Mouse (Mus musculus) erythroblast, embryonic 14.5 days (primary cell): Measurements from ENCODE around the gene Ccdc89. TPM values are rescaled to one million over a fixed set of nuclear protein-coding genes. Genes with fewer than 3 reads are reported as not detected.
A peak's percentile ranks its signal among the peaks of the same experiment; 100 is the strongest.

ENCODE experiments used
- H3K27me3 ChIP-seq: 2 replicates; pipeline ENCODE4 v1.6.1; 2012; ENCODE audit warnings: inconsistent platforms; ENCODE audit not compliant: control insufficient read depth
- H3K36me3 ChIP-seq: 2 replicates; pipeline ENCODE4 v1.6.1; 2012; ENCODE audit warnings: mild to moderate bottlenecking, inconsistent platforms; ENCODE audit not compliant: control insufficient read depth
- H3K4me1 ChIP-seq: 2 replicates; pipeline ENCODE4 v1.6.1; 2012; ENCODE audit warnings: inconsistent platforms; ENCODE audit not compliant: control insufficient read depth
- H3K4me3 ChIP-seq: replicated peaks from 2 replicates; pipeline ENCODE3; 2012; ENCODE audit warnings: moderate library complexity, mild to moderate bottlenecking, inconsistent platforms
- H3K9me3 ChIP-seq: 2 replicates; pipeline ENCODE4 v1.6.1; 2012; ENCODE audit warnings: low read length, inconsistent platforms, mixed read lengths; ENCODE audit not compliant: control insufficient read depth
- GATA1 ChIP-seq: IDR thresholded peaks from 2 replicates; pipeline ENCODE4 v1.6.1; 2012; ENCODE audit warnings: low read length, inconsistent platforms, mixed read lengths
- TAL1 ChIP-seq: IDR thresholded peaks from 3 replicates; pipeline ENCODE4 v1.6.1; 2012; ENCODE audit warnings: low read length, inconsistent platforms, mixed read lengths
- polyA plus RNA-seq: library from polyadenylated mRNA; stranded (reverse); fragments of >175 nt; gene quantifications from 2 replicates; pipeline ENCODE4 v1.2.3, GENCODE M21; 2012

The Ccdc89 gene
- polyA plus RNA-seq, 1 experiment = not detected

- H3K27me3 ChIP-seq = peaks cover 7% of the 10 kb centered on the region; the same call in 1 of the 2 replicates
- no peak for TF ChIP-seq TAL1
- TF ChIP-seq GATA1 = no peak
- H3K4me3 ChIP-seq = no peak overlapping the region
- peaks cover 36% of the 10 kb centered on the region for H3K4me1 ChIP-seq
- H3K9me3 ChIP-seq = no peaks in the 10 kb centered on the region
- peaks cover 2% of the 10 kb centered on the region; the same call in 1 of the 2 replicates for H3K36me3 ChIP-seq
These were observed 34.0 kb downstream of the Ccdc89 start for GRCm38 (mm10) chr7:90460330-90460729.

DNA sequence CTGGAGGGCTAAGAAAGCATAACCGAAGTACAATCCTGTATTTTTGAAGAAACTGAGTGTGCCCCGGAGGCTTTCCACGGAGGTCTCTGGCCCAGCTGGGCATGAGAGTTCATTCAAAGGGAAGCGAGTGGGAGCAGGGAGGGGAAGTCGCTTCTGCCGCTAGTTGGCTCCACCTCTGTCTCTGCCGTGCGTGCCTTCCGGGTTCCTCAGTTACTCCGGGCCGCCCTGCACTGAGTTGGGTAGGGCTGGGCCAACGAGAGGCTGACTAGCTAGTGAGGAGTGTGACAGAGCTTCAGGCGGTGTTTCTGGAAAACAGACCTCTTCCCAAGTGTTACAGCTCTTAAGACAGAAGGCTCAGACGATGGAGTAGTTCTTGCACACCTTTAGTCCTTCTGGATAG is 34.6 kb downstream of the Ccdc89 start:
- Histone ChIP-seq H3K4me3 (no peak overlapping the region), H3K27me3 (peaks cover 7% of the 10 kb centered on the region; the same call in 1 of the 2 replicates), H3K36me3 (no peaks in the 10 kb centered on the region), H3K9me3 (no peaks in the 10 kb centered on the region), H3K4me1 (peaks cover 33% of the 10 kb centered on the region)
- TF ChIP-seq TAL1 = no peak
- TF ChIP-seq GATA1 = no peak

DNA sequence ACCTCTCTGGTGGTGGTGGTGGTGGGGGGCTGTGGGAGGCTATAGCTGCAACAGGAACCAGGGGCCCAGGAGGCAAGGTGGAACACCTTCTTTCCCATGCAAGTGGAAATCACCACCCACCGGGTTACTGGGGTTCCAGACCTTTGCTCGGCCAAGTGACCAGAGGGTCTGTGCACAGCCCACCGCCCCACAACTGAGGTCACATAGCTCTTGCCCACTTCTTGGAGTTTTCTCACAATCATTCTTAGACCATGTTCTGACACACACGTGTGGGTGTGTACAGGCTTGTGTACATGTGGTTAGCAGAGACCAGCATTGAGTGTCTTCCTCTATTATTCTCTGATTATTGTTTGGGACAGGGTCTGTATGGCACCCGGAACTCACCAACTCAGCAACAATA is 35.1 kb downstream of the Ccdc89 start:
- H3K36me3 ChIP-seq = no peaks in the 10 kb centered on the region
- TF ChIP-seq GATA1 (no peak), TAL1 (no peak)
- H3K27me3 ChIP-seq = peaks cover 7% of the 10 kb centered on the region; the same call in 1 of the 2 replicates
- no peak overlapping the region for H3K4me3 ChIP-seq
- no peaks in the 10 kb centered on the region for H3K9me3 ChIP-seq
- H3K4me1 ChIP-seq = peaks cover 27% of the 10 kb centered on the region

GRCm38 (mm10) chr7:90473511-90473910 is 47.1 kb downstream of the Ccdc89 start:
- peaks cover 24% of the 10 kb centered on the region for H3K4me1 ChIP-seq
- no peak overlapping the region for H3K4me3 ChIP-seq
- H3K36me3 ChIP-seq = peaks cover 23% of the 10 kb centered on the region
- no peak for TF ChIP-seq TAL1
- no peak for TF ChIP-seq GATA1
- H3K9me3 ChIP-seq = no peaks in the 10 kb centered on the region
- peaks cover 25% of the 10 kb centered on the region for H3K27me3 ChIP-seq

DNA sequence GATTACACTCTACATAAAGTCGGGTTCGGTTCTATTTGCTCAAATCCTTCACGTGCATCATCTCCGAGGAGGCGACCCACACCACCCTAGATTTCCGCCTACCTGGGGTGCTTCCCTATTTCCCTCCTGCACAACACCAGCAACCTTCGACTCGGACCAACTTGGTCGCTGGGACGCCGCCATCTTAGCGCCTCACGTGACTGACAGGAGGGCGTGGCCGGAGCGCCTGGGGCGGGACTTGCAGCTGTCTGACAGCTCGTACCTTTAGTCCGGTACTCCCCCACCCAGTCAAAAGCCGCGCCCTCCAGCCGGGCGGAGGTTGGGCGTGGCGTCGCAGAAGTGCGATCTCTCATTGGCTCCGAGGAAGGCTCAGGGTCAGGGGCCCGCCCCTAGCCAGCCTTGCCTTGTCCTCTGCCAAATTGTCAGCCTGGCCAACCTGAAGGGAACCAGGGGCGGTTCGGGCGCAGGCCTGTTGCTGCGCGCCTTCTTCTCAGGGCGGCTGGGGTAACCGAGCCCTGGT is 49.5 kb downstream of the Ccdc89 start, which contains the start of gene Tmem126b:
Gene Tmem126b, minus strand, starts transcription at position 209 of the 520 bp plus-strand sequence.
- Histone ChIP-seq H3K36me3 (peaks cover 7% of the 10 kb centered on the region), H3K4me1 (peaks cover 24% of the 10 kb centered on the region), H3K9me3 (no peaks in the 10 kb centered on the region), H3K27me3 (peaks cover 41% of the 10 kb centered on the region), H3K4me3 (peak within 1 kb of the TSS; percentile 93)
- TF ChIP-seq GATA1 = no peak
- no peak for TF ChIP-seq TAL1

GRCm38 (mm10) chr7:90476313-90477245 is 50.2 kb downstream of the Ccdc89 start, which contains the start of gene Dlg2:
Dlg2 (plus strand) TSS chr7:90476672.
- peaks cover 44% of the 10 kb centered on the region for H3K27me3 ChIP-seq
- peak within 1 kb of the TSS; percentile 93 for H3K4me3 ChIP-seq
- no peak for TF ChIP-seq GATA1
- TF ChIP-seq TAL1 = no peak
- peaks cover 24% of the 10 kb centered on the region for H3K4me1 ChIP-seq
- peaks cover 4% of the 10 kb centered on the region; the same call in 1 of the 2 replicates for H3K36me3 ChIP-seq
- no peaks in the 10 kb centered on the region for H3K9me3 ChIP-seq

Other genes with a start within 250 kb of the Ccdc89 start
- gene Ccdc83, start 160.8 kb upstream of the Ccdc89 start, polyA plus RNA-seq = not detected in 2 replicates
- 0.06 TPM in 1 of 2 replicates, not detected in the other for gene Sytl2, start 124.3 kb upstream of the Ccdc89 start, polyA plus RNA-seq
- gene Crebzf, start 16.2 kb downstream of the Ccdc89 start, polyA plus RNA-seq = 2.9 and 3.1 TPM in 2 replicates
- 0.65 and 0.98 TPM in 2 replicates for gene Tmem126a, start 30.7 kb downstream of the Ccdc89 start, polyA plus RNA-seq
- gene Tmem126b, start 49.4 kb downstream of the Ccdc89 start, polyA plus RNA-seq = 0.23 and 0.31 TPM in 2 replicates
- gene Dlg2, start 50.1 kb downstream of the Ccdc89 start, polyA plus RNA-seq = 0.02 TPM in 1 of 2 replicates, not detected in the other